Mouse (Mus musculus): ENCODE data around the gene Boc. TPM values are rescaled to one million over a fixed set of nuclear protein-coding genes. Genes with fewer than 3 reads are reported as not detected.

Gene Boc
- polyA plus RNA-seq, 1 experiment from 2014 or later: 0.57 TPM

Small RNAs within 50 kb of the gene (microRNA-seq; reads per million reads assigned to microRNA genes)
- gene Mir3081: 1.7 reads per million

Other genes with a start within 250 kb of the Boc start
- gene Sidt1, start 225.7 kb downstream of the Boc start, polyA plus RNA-seq (2015; fragmentation: Nextera tagmentation; extraction: Ambion mirVana): 0.02 and 0.05 TPM in 2 replicates
- 7.5 and 7.7 TPM in 2 replicates for gene Spice1, start 211.8 kb downstream of the Boc start, polyA plus RNA-seq (2015; fragmentation: Nextera tagmentation; extraction: Ambion mirVana)
- gene Cfap44, start 164.1 kb downstream of the Boc start, polyA plus RNA-seq (2015; fragmentation: Nextera tagmentation; extraction: Ambion mirVana): 0.95 and 1.1 TPM in 2 replicates
- gene Nepro, start 165.4 kb upstream of the Boc start, polyA plus RNA-seq (2015; fragmentation: Nextera tagmentation; extraction: Ambion mirVana): 2.0 and 2.5 TPM in 2 replicates
- gene Gtpbp8, start 187.5 kb upstream of the Boc start, polyA plus RNA-seq (2015; fragmentation: Nextera tagmentation; extraction: Ambion mirVana): 15.3 and 16.4 TPM in 2 replicates
- gene Cd200r1, start 206.8 kb upstream of the Boc start, polyA plus RNA-seq (2015; fragmentation: Nextera tagmentation; extraction: Ambion mirVana): 3.6 and 3.8 TPM in 2 replicates

All from liver, embryonic 16.5 days (tissue).